Comparison of ENCODE assay signal across 32 mouse cellular contexts in the genomic region with DNA sequence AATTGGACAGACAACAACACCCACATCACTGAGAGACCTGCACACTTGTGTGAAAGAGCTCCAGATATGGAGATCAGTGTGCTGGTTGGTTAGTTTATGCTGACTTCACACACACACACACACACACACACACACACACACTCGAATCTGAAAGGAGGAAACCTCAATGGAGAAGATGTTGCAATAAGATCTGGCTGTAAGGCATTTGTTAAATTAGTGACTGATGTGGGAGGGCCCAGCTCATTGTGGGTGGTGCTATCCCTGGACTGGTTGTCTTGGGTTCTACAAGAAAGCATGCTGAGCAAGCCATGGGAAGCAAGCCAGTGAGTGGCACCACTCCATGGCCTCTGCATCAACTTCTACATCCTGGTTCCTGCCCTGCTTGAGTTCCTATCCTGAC.
A peak's percentile ranks its signal among the peaks of the same experiment; 100 is the strongest.
DNase-seq lines count a peak whose midpoint lies in the region; ATAC-seq and TF ChIP-seq lines count a peak whose summit lies in the region.
"Had no signal": no experiment of that assay in that cellular context is flagged by ENCODE, and none has a peak within 500 bp of the region (broad histone marks: within the 10 kb centered on the region; RNA-seq: fewer than 3 reads in every experiment).

No protein-coding gene starts in this region.

- no peak overlapping the region for H3K4me2 ChIP-seq in liver, postnatal 0 days (ENCODE audit: low read depth, low read length)
- H3K4me2 ChIP-seq: embryonic facial prominence, embryonic 13.5 days; heart, embryonic 12.5 days; heart, embryonic 15.5 days; hindbrain, embryonic 13.5 days; intestine, embryonic 15.5 days had no signal

- no peaks in the 10 kb centered on the region for H3K9me3 ChIP-seq in liver, postnatal 0 days (ENCODE audit: low read length)
- H3K9me3 ChIP-seq: embryonic facial prominence, embryonic 10.5 days; embryonic facial prominence, embryonic 13.5 days; heart, embryonic 12.5 days; heart, embryonic 15.5 days; hindbrain, embryonic 10.5 days; hindbrain, embryonic 13.5 days; intestine, embryonic 15.5 days had no signal

- no peak for TF ChIP-seq CTCF in liver, postnatal 0 days (IDR thresholded peaks at IDR 0.05; ENCODE audit: low read depth)

- no peak for TF ChIP-seq EP300 in liver, postnatal 0 days (IDR thresholded peaks at IDR 0.05; ENCODE audit: low read depth)

- H3K4me1 ChIP-seq in liver, postnatal 0 days (ENCODE audit: insufficient read depth): no peaks in the 10 kb centered on the region

- WGBS in liver, postnatal 0 days (ENCODE audit: insufficient replicate concordance): 50% methylated on average over 1 of the region's 1 CpGs

- H3K4me3 ChIP-seq in liver, postnatal 0 days (ENCODE audit: low read depth, low read length): no peak overlapping the region
- H3K4me3 ChIP-seq: embryonic facial prominence, embryonic 10.5 days; embryonic facial prominence, embryonic 13.5 days; gastrocnemius, adult 2 months; heart, embryonic 12.5 days; heart, embryonic 15.5 days; hindbrain, embryonic 10.5 days; hindbrain, embryonic 13.5 days; intestine, embryonic 15.5 days had no signal

- no peak overlapping the region for H3K9ac ChIP-seq in liver, postnatal 0 days (replicated peaks)
- H3K9ac ChIP-seq: embryonic facial prominence, embryonic 13.5 days; forebrain, postnatal 0 days; heart, embryonic 12.5 days; heart, embryonic 15.5 days; hindbrain, embryonic 13.5 days; intestine, embryonic 15.5 days had no signal

- no peak overlapping the region for H3K27ac ChIP-seq in liver, postnatal 0 days (ENCODE audit: low read depth)
- H3K27ac ChIP-seq: embryonic facial prominence, embryonic 10.5 days; embryonic facial prominence, embryonic 13.5 days; gastrocnemius, adult 2 months; heart, embryonic 15.5 days; hindbrain, embryonic 10.5 days; hindbrain, embryonic 13.5 days; intestine, embryonic 15.5 days had no signal

- peak; percentile 93 for ATAC-seq in granulocyte monocyte progenitor cell, adult 5-6 weeks (replicated peaks; ENCODE audit: poor library complexity, severe bottlenecking)
- ATAC-seq in liver, postnatal 0 days: no peak
- ATAC-seq: activated CD4-positive, CD25-positive, alpha-beta regulatory T cell, adult 4 months; forebrain, embryonic 14.5 days; forebrain, postnatal 0 days; hindbrain, embryonic 16.5 days; intestine, embryonic 15.5 days had no signal

- no peaks in the 10 kb centered on the region for H3K36me3 ChIP-seq in liver, postnatal 0 days (replicated peaks; ENCODE audit: insufficient read depth, low read length)
- H3K36me3 ChIP-seq: embryonic facial prominence, embryonic 10.5 days; embryonic facial prominence, embryonic 13.5 days; G1E; heart, embryonic 12.5 days; heart, embryonic 15.5 days; hindbrain, embryonic 10.5 days; hindbrain, embryonic 13.5 days; intestine, embryonic 15.5 days had no signal

- H3K27me3 ChIP-seq in liver, postnatal 0 days (ENCODE audit: insufficient read depth, low read length): no peaks in the 10 kb centered on the region
- H3K27me3 ChIP-seq: CH12.LX; intestine, embryonic 15.5 days had no signal

- DNase-seq in 3T3-L1 (ENCODE audit: low read depth, low spot score): peak; percentile 59
- peak; percentile 58 for DNase-seq in 416B (ENCODE audit: low read depth)
- peak; percentile 37 for DNase-seq in adipocyte (ENCODE audit: low spot score)
- DNase-seq in liver, postnatal 0 days: no peak
- DNase-seq in spleen, adult 18-20 months: no peak
- no peak for DNase-seq in liver
- DNase-seq: adrenal gland, postnatal 14 days; B cell, adult 2 months; cerebellum, adult 11 months; cerebellum, adult 2 months; cerebellum, adult 9-11 months; cerebellum, postnatal 25 days; embryo, embryonic 11 days; forebrain, postnatal 0 days; gastrocnemius, adult 2 months; gastrocnemius, postnatal 14 days; heart, adult 18-20 months; heart, postnatal 10 days; heart, postnatal 36 days had no signal

Comparison
In these comparisons a context has a peak if more than half of its experiments do, and no peak if none do; other contexts are left out.
1. DNase-seq: peak in 3T3-L1 (single experiment), 416B (single experiment) and adipocyte (single experiment); none in liver, postnatal 0 days (single experiment), spleen, adult 18-20 months (0 of 2) and liver (single experiment).